Mouse (Mus musculus) MEL (cell line): Measurements from ENCODE around the gene Syne2. TPM values are rescaled to one million over a fixed set of nuclear protein-coding genes. Genes with fewer than 3 reads are reported as not detected.

Experiments used
- DNase-seq: peaks from one replicate; pipeline ENCODE4 v3.0.0; 2011; ENCODE audit warnings: low read depth, low spot score
- H3K27ac ChIP-seq: 2 replicates; pipeline ENCODE4 v1.5.1; 2012; ENCODE audit warnings: low read depth, mild to moderate bottlenecking, control low read depth, low read length, moderate library complexity; ENCODE audit not compliant: control insufficient read depth
- H3K27me3 ChIP-seq, 2 experiments: fragments of 150-350 bp in 1 of 2; sonication (generic) in 1 of 2; 2 replicates each; pipeline ENCODE4 v1.6.1; 2012; ENCODE audit warnings: low read length in 2 of 2, mild to moderate bottlenecking in 2 of 2, improper control_type of control experiment in 1 of 2, moderate library complexity in 1 of 2; ENCODE audit not compliant: insufficient read depth in 2 of 2, control insufficient read depth in 1 of 2
- H3K36me3 ChIP-seq, 2 experiments: 2 replicates each; pipeline ENCODE4 v1.6.1; 2012 to 2014; ENCODE audit warnings: low read length in 2 of 2, improper control_type of control experiment in 1 of 2, inconsistent platforms in 1 of 2, mild to moderate bottlenecking in 1 of 2; ENCODE audit not compliant: insufficient read depth in 2 of 2, control insufficient read depth in 1 of 2
- H3K4me1 ChIP-seq, 2 experiments: fragments of 150-350 bp in 1 of 2; sonication (generic) in 1 of 2; 2 replicates each; pipeline ENCODE4 v1.6.1; 2012; ENCODE audit warnings: low read length in 2 of 2, improper control_type of control experiment in 1 of 2, mild to moderate bottlenecking in 1 of 2; ENCODE audit not compliant: insufficient read depth in 2 of 2, control insufficient read depth in 1 of 2
- H3K4me3 ChIP-seq, 2 experiments: fragments of 150-350 bp in 1 of 2; sonication (generic) in 1 of 2; 2 replicates each; pipeline ENCODE4 v1.5.1; 2012; ENCODE audit warnings: low read depth in 2 of 2, low read length in 2 of 2, mild to moderate bottlenecking in 2 of 2, moderate library complexity in 2 of 2, control low read depth in 1 of 2, improper control_type of control experiment in 1 of 2; ENCODE audit not compliant: control insufficient read depth in 1 of 2, insufficient read depth in 1 of 2
- H3K79me2 ChIP-seq: 2 replicates; pipeline ENCODE4 v1.6.1; 2012; ENCODE audit warnings: mild to moderate bottlenecking, low read length, moderate library complexity; ENCODE audit not compliant: control insufficient read depth, poor library complexity, insufficient read depth
- H3K9ac ChIP-seq: 2 replicates; pipeline ENCODE4 v1.6.1; 2012; ENCODE audit warnings: low read depth, mild to moderate bottlenecking, control low read depth, low read length, moderate library complexity; ENCODE audit not compliant: control insufficient read depth, poor library complexity, severe bottlenecking
- H3K9me3 ChIP-seq: fragments of 150-350 bp; sonication (generic); replicated peaks from 2 replicates; pipeline ENCODE4 v1.6.1; 2012; ENCODE audit warnings: mild to moderate bottlenecking, low read length, improper control_type of control experiment, moderate library complexity; ENCODE audit not compliant: insufficient read depth
- CTCF ChIP-seq, 3 experiments: IDR thresholded peaks in 2 of 3; conservative IDR thresholded peaks in 1 of 3; 2 replicates each; pipeline ENCODE4 v1.5.1; 2011 to 2012; ENCODE audit warnings: low read length in 3 of 3, low read depth in 2 of 3, mild to moderate bottlenecking in 2 of 3, improper control_type of control experiment in 1 of 3, inconsistent platforms in 1 of 3, mixed read lengths in 1 of 3, moderate library complexity in 1 of 3; ENCODE audit not compliant: control insufficient read depth in 1 of 3, insufficient read depth in 1 of 3, poor library complexity in 1 of 3, severe bottlenecking in 1 of 3
- E2F4 ChIP-seq: IDR thresholded peaks from 2 replicates; pipeline ENCODE4 v1.6.1; 2011; ENCODE audit warnings: low read depth, low read length, improper control_type of control experiment, borderline replicate concordance
- MAFK ChIP-seq: IDR thresholded peaks from 2 replicates; pipeline ENCODE4 v1.6.1; 2011; ENCODE audit warnings: low read depth, mild to moderate bottlenecking, low read length, improper control_type of control experiment, borderline replicate concordance
- MAX ChIP-seq: IDR thresholded peaks from 2 replicates; pipeline ENCODE4 v1.6.1; 2011; ENCODE audit warnings: low read length, improper control_type of control experiment
- MYB ChIP-seq: IDR thresholded peaks from 2 replicates; pipeline ENCODE4 v1.6.1; 2011; ENCODE audit warnings: mild to moderate bottlenecking, low read depth, low read length, improper control_type of control experiment
- MYC ChIP-seq: IDR thresholded peaks from 2 replicates; pipeline ENCODE4 v1.6.1; 2011; ENCODE audit warnings: low read depth, mild to moderate bottlenecking, low read length, improper control_type of control experiment, moderate library complexity
- NRF1 ChIP-seq: IDR thresholded peaks from 2 replicates; pipeline ENCODE4 v1.6.1; 2014; ENCODE audit warnings: low read depth, mild to moderate bottlenecking, inconsistent platforms, low read length, improper control_type of control experiment, moderate library complexity; ENCODE audit not compliant: poor library complexity, insufficient read depth, severe bottlenecking
- POLR2AphosphoS2 ChIP-seq: IDR thresholded peaks from 2 replicates; pipeline ENCODE4 v1.6.1; 2011; ENCODE audit warnings: low read length, improper control_type of control experiment
- RAD21 ChIP-seq: IDR thresholded peaks from 2 replicates; pipeline ENCODE4 v1.6.1; 2011; ENCODE audit warnings: mild to moderate bottlenecking, low read depth, low read length, improper control_type of control experiment
- TAL1 ChIP-seq: IDR thresholded peaks from 2 replicates; pipeline ENCODE4 v1.6.1; 2012; ENCODE audit warnings: mild to moderate bottlenecking, inconsistent platforms, low read length, moderate library complexity, mixed read lengths
- TCF12 ChIP-seq: IDR thresholded peaks from 2 replicates; pipeline ENCODE4 v1.6.1; 2014; ENCODE audit warnings: low read depth, mild to moderate bottlenecking, inconsistent platforms, low read length, improper control_type of control experiment, moderate library complexity
- USF1 ChIP-seq: IDR thresholded peaks from 2 replicates; pipeline ENCODE4 v1.6.1; 2014; ENCODE audit warnings: low read depth, mild to moderate bottlenecking, inconsistent platforms, low read length, improper control_type of control experiment, moderate library complexity
- USF2 ChIP-seq, 2 experiments: IDR thresholded peaks; 2 replicates each; pipeline ENCODE4 v1.6.1; 2011 to 2012; ENCODE audit warnings: improper control_type of control experiment in 2 of 2, low read length in 2 of 2, borderline replicate concordance in 1 of 2, inconsistent platforms in 1 of 2, low read depth in 1 of 2, mild to moderate bottlenecking in 1 of 2; ENCODE audit not compliant: insufficient read depth in 1 of 2
- ZKSCAN1 ChIP-seq: IDR thresholded peaks from 2 replicates; pipeline ENCODE4 v1.6.1; 2012; ENCODE audit warnings: low read depth, mild to moderate bottlenecking, inconsistent platforms, low read length, improper control_type of control experiment, moderate library complexity
- ZMIZ1 ChIP-seq: IDR thresholded peaks from 2 replicates; pipeline ENCODE4 v1.6.1; 2012; ENCODE audit warnings: low read depth, mild to moderate bottlenecking, inconsistent platforms, low read length, improper control_type of control experiment, moderate library complexity
- polyA plus RNA-seq, 2 experiments: library from polyadenylated mRNA; stranded (reverse) in 1 of 2; unstranded in 1 of 2; fragments of >175 nt in 1 of 2; fragments of >200 nt in 1 of 2; gene quantifications; 2 replicates each; pipeline versions ENCODE4 v1.2.1 to v1.2.4; 2012; ENCODE audit warnings: low replicate concordance in 2 of 2, low read depth in 1 of 2; ENCODE audit not compliant: insufficient read length in 2 of 2, insufficient read depth in 1 of 2, missing spikeins in 1 of 2
- total RNA-seq: library from RNA; depleted of rRNA; stranded (reverse); fragments of 300-350 nt; gene quantifications from 2 replicates; pipeline ENCODE4 v1.2.3, GENCODE M21; 2012

Syne2 gene
- total and polyA plus RNA-seq, 3 experiments: 0.06 to 0.15 TPM; not detected in 1

DNA sequence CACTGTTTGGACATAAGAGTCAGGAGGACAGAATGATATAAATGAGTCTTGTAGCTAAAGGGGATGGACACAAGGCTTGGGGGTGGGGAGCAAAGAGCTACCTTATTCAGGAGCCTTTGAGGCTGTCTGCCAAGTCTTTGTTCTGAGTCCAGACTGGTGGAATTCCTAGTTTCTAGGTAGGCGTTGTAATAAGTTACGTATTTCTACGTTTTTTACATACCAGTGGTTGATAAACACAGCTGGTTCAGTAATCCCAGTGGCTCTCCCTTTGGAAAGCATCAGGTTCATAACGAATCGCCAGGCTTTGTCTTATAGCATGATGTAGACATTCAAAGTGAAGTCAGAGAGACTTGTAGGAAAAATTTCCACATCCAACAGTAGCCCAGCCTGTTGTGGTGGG, 161.1 kb downstream of the Syne2 start:
- no peak overlapping the region for H3K9ac ChIP-seq
- no peak for DNase-seq
- no peaks in the 10 kb centered on the region for H3K9me3 ChIP-seq
- H3K4me1 ChIP-seq: no peaks in the 10 kb centered on the region
- H3K27ac ChIP-seq: no peak overlapping the region
- no peak overlapping the region for H3K4me3 ChIP-seq
- no peak for TF ChIP-seq ZMIZ1
- TF ChIP-seq CTCF (IDR thresholded peaks at IDR 0.05 in 2 of 3, conservative IDR thresholded peaks at IDR 0.05 in 1 of 3; ENCODE audit: control insufficient read depth in 1 of 3, insufficient read depth in 1 of 3, low read depth in 2 of 3, low read length in 3 of 3, poor library complexity in 1 of 3, severe bottlenecking in 1 of 3): no peak
- no peak for TF ChIP-seq TCF12
- TF ChIP-seq USF1: no peak
- no peak for TF ChIP-seq RAD21
- no peaks in the 10 kb centered on the region for H3K36me3 ChIP-seq
- peaks cover 0 to 4% of the 10 kb centered on the region in 2 experiments for H3K27me3 ChIP-seq
- no peaks in the 10 kb centered on the region for H3K79me2 ChIP-seq

DNA sequence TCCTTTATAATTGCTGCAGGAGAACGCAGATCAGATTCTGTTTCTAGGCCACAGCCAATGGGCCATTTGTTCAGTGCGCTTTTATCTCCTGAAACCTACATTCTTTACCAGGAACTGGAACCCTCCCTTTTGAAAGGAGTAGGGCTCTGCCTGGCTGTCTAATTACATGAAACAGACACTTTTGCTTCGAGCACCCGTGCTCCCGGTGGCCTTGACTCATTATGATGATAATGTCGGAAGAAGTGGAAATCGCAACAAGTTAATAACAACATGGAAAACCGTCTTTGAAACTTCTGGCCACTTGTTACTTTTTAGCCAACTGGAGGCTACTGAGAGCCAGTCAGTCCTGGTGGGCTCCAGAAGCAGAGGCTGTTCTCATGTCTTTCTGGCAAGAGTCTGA, 165.4 kb downstream of the Syne2 start:
- Histone ChIP-seq H3K36me3 (no peaks in the 10 kb centered on the region), H3K9me3 (no peaks in the 10 kb centered on the region), H3K27me3 (peaks cover 3 to 9% of the 10 kb centered on the region in 2 experiments; a peak in 3 of 4 replicates), H3K9ac (no peak overlapping the region), H3K4me1 (no peaks in the 10 kb centered on the region), H3K27ac (no peak overlapping the region), H3K79me2 (no peaks in the 10 kb centered on the region), H3K4me3 (no peak overlapping the region)
- no peak for DNase-seq
- TF ChIP-seq NRF1 (no peak), MAX (no peak), POLR2AphosphoS2 (no peak), USF2 (IDR thresholded peaks at IDR 0.05; ENCODE audit: borderline replicate concordance in 1 of 2, insufficient read depth in 1 of 2, low read depth in 1 of 2, low read length in 2 of 2) (no peak), MYB (no peak), MYC (no peak), ZKSCAN1 (no peak), ZMIZ1 (no peak), MAFK (no peak), E2F4 (no peak), TAL1 (no peak)
